Mouse (Mus musculus): ENCODE results near the gene Gfer.

Gfer gene

DNA sequence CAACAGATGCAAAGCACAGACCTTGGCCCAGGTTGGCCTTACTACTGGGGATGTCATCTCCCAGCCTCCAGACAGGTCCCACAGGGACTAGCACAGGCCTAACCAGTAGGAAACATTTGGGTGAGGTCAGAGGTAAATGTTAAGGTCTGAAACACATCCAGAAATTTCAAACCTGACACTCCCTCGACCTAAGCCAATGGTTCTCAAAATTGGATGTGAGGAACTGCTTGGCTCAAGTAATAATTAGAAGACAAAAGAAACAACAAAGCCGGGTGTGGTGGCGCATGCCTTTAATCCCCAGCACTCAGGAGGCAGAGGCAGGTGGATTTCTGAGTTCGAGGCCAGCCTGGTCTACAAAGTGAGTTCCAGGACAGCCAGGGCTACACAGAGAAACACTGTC, 49.6 kb downstream of the Gfer start:
- no peak for DNase-seq

DNA sequence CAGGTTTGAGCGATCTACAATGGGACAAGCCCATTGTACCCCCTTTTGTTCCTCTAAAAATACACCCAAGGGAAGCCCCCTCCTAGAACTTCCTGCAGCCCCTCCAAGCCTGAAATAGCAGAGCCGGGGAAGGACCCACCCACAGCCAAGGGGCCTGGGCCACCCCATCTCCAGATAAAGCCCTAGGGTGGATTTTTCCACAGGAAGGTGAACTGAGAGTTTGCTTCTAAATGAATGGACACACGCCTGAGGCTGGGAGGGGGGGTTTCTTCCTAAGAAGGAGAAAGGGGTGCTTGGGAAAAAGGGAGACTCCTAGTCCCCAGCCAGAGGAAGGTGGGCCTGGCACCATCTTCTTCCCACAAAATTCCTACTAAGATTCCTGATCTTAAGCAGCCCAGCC, 50.0 kb downstream of the Gfer start:
- no peak for DNase-seq

DNA sequence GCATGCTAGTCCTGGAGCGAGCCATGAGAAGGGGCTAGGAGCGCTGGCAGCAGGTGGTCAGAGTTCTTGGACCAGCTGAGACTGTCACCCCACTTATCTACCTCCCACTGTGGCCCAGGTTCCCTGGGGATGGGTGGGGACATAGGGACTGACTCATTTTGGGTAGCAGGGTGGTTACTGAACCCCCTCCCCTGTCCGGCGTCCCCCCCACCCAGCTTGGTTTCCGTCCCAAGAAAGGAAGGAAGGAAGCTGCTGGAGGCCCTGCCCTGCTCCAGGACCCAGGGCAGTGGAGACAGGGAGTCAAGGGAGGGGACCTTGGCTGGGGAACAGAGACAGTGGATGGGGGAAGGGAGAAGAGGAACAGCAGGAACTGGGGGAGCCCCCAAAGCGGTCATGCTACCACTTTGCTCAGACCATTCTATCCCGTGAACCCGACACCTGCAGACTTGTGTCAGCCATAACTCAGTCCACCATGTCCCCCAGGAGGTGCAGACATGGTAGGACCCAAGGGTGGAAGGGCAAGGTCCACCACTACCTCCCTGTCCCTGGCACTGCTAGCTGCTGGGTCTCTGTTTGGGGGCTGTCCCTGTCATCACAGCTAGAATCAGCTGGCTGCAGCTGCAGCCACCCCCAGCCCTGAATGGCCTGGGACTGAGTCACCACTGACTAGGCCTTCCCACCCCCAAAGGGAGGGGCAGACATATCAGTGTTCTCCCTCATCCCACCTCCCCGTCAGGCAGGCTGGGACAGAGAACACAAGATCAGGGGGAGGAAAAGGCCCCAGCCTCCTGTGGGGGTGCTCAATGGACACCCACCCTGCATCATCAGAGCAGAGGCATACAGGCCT, 50.9 kb downstream of the Gfer start:
- no peak for DNase-seq

DNA sequence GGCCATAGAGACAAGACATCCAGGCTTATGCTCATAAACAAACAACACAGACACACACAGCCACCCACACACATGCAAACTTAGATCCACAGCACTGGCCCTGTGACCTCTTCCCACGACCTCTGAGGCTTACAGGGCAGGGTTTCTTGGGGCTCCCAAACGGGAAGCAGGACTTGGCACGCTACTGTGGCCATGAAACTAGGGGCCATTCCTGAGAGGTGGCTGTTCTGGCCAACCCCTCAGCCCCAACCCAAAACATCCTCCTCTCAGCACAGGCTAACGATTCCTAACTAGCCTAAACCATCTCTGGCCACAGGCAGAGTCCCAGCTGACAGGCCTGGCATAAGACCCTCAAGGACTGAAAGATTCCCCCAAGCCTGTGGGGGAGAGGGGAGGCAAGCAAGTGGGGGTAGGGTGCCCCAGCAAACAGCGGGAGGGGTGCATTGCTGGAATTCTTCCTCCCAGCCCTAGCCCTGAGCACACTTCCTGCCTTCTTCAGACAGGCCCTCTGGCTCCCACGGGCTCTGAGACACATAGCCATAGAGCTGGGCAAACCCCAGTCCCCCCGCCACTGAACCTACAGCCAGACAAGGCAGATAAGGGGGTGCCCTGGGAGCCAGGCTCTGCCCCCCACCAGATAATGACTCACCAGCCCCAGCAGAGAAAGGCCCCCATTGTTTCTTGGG, 51.8 kb downstream of the Gfer start:
- no peak for DNase-seq

Measured in thymus, postnatal 4 days (tissue).